Mouse (Mus musculus) left cerebral cortex, adult 11 months (tissue): ENCODE data around the gene Commd8.
"Not testable (repeated sequence)": the region's sequence is repeated elsewhere in the genome, so short reads cannot be mapped to it uniquely, and the experiment has no call there.

Source experiments
- DNase-seq: peaks from one replicate; pipeline ENCODE4 v3.0.0; 2022; ENCODE audit warnings: low spot score

Commd8 gene

DNA sequence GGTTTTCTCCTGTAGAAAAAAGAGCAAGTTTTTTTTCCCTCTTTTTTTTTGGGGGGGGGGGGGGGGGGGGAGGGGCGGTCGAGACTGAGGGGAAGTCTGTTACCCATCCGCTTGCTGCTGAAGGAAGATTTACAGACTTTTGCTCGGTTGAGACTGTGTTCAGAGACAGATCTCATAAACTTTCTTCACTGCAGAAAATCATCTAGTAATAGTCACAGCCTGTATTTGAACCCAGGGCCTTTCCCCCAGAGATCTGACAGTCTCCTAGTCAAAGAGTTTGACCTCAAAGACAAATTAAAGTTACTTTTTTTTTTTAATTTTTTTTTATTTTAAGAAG lies 264 bp upstream of the Commd8 start:
- DNase-seq, result no peak

DNA sequence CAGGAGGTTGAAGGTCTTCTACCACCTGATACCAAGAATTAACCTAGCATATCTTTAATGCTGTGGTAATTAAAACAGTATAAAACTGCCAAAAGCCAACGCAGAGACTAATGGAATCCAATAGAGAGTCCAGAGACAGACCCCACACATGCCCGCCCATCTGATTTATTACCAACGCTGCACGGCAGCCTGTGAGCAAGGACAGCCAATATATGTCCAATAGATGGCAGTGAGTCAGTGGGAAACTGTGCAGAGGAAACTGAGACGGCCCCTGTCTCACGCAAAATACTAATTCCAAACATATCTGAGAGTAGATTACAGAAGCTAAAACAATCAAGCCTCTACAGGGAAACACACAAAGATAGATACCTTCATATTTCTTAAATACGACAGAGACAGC lies 3.6 kb downstream of the Commd8 start:
- no peak for DNase-seq

DNA sequence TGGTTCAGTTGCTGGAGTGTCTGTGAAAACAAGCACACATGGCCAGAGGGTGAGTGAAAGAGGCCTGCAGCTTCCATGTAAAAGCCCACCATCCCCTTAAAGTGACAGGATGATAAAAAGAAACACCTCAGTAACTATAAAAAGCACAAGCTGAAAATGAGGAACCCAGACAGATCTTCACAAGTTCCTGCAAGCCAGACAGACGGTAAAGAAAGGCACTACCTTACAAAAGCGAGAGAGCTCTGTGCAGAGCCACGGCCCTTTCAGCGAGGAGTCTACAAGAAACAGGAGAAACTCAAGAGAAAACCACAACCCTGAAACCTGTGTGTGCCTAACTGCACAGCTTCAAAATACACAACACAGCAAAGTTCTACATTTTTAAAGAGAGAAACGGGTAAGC lies 5.1 kb downstream of the Commd8 start:
- no peak for DNase-seq

DNA sequence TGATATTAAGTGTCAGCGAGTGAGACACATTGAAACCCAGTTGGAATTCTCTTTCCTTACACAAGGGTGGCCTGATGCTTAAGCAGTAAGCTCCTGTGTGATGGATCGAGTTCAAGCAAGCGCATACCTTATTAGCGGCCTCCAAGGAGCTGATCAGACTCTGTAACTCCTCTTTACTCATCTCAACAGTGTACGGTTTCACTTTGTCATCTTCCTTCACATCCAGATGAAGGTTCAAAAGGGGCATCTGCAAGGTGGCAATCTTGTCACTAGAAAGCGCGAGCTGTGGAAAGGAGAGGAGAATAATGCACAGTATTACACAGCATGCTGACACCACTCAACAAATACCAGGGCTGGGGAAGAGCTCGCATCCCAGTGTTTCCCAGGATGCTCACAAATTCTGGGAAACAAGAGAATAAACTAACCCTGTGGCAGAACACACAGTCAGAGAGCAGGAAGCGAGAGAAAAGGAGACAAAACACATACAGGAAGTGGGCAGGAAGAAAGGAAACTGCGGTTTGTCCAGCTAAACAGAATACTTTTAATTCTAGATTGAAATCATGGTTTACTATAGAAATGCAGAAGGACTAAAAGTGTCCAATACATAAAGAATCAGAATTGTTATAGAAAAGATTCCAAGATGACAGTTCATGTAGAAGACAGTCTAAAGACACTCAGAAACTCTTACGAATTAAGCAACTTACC lies 7.1 kb downstream of the Commd8 start:
- no peak for DNase-seq

DNA sequence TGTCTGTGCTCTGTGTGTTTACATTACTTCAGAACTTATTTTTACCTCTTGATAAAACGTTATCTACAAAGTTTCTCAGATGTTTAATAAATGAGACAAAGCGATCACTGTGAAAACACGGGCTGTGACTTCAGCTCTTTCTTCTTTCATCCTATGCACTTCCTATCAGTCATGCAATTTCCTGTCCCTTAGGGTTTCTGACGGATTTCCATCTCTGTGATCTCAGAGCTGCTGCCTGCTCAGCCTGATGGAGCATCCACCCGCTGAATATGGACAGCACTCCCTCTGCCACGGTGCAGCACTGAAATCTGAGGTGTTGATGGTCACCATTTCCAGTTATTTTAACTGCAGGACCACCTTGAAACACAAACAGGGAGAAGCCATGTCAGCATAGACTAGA lies 8.5 kb downstream of the Commd8 start:
- no peak for DNase-seq

DNA sequence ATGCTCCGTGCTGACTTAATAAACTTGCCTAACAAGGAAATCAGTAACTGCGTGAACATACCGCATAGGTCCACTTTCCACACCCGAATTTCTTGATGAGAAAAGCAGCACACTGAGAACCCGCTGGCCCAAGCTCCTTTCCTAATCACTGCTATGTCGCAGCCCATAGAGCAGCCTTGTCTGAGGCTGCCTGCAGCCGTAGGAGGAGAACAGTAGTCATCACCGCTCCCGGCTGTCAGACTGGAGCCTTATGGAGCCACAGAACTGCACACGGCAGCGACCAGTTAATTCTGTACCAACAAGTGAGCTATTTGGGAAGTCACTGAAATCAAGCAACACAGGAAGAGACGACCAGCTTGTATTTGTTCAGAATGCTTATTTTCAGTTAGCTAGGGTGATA lies 9.3 kb downstream of the Commd8 start:
- no peak for DNase-seq

DNA sequence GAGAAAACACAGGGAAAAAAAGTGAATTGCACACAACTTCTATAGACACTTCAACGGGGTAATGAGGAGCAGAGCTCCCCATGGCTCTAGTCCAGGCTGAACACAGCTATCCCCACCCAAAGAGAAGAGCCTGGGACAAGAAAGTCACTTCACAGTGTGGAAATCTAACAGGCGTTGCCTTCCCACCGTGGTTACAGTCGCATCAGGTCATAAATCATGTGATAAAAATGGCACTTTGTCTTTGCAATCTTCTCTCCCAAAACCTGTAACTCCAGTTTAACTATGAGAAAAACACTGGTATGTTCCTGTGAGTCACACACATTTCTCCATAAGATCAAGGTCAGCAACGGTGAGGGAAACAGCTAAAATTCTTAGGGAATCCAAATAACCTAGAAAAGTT lies 11.4 kb downstream of the Commd8 start:
- no peak for DNase-seq

DNA sequence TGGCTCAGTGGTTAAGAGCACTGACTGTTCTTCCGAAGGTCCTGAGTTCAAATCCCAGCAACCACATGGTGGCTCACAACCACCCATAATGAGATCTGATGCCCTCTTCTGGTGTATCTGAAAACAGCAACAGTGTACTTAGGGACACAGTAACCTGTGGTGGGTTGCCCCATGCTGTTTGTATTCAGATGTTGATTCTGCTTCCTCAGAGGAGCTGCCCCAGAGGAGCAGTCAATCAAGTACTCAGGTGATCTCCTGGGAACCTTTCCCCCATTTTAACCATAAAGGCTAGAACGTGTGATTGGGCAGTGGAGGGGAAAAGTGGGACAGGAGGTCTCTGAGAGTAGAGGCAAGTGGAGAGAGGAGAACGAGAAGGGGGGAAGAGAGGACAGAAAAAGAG lies 12.3 kb downstream of the Commd8 start:
- DNase-seq, result not testable (repeated sequence)

DNA sequence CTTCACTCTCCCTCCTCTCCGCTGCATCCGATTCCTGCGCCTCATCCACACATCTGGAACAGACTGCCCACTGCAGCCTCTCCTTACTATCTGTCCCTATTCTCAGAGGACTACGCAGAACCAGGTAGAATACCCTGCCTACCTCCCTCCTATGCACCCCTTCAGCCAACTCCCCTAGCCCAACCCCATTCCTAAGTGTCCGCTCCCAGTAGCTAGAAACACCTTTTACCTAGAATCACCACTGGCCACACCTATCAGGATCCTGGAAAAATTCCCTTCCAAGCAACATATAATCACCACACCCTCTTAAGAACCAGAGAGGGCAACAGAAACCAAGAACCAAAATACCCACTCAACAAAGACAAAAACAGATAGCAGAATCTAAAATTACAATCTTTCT lies 17.1 kb downstream of the Commd8 start:
- no peak for DNase-seq

DNA sequence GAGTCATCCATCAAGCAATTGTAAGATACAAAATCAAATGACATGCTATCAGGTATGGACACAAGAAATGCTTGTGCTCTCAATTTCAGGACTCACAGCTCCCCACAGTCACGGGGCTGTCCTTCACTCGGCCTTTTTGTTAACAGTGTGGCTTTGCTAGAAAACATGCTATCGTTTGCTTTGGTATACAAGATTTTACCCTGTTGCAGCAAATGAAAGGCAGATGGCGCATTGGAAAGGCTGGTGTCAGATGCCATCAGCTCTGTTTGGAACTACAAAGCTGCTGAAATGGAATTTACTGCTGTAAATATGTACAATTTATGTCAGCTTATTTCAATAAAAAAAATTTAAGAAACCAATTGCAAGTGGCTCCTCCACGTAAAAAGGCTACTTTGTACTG lies 19.3 kb downstream of the Commd8 start:
- no peak for DNase-seq

DNA sequence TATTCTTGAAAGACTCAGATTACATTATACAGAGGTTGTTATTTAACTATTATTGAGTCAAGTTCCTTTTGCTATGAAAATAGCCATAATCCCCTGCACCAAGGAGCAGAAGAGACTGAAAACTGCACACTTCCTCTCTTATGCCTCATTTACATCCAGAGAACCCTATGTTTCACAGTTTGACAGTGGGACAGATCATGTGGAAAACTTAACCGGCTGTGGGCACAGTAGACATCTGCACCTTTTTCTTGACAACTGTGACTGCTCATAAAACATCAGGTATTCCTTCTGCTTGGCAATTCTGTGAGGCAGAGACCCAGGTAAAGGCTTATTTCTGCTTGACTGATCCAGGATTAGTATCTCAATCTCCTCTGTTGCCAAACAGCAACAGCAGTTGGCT lies 28.4 kb downstream of the Commd8 start:
- no peak for DNase-seq

DNA sequence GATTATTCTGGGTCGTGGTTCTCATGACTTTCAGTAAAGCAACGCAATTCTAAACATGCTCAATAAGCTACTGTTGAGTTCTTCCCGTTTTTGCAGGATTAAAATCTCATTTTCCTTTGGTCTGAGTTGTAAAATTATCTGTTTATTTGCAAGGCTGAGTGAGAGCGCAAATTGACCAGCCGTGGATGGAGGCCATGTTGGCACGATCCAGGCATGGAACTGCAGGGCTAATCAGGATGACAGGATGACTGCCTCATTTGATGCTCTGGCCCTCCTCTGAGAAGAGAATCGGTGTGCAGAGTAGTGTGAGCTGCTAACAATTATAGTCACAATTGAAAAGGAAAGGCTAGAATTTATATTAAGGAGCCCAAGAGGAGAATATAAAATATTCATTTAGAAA lies 29.7 kb downstream of the Commd8 start:
- no peak for DNase-seq

DNA sequence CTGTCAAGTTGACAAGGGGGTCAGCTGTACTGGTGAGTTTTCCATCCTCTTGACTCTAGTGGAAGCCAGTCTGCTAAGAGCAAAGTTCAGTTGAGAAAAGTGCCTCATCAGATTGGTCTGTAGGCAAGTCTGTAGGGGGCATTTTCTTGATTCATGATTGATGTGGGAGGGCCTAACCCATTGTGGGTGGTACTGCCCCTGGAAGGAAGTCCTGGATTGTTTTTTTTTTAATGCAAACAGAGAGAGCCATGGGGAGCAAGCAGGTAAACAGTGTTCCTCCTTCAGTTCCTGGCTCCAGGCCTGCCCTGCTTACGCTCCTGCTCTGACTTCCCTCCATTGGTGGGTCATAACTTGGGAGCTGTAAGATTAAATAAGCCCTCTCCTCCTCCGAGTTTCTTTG lies 34.1 kb downstream of the Commd8 start:
- DNase-seq, result no peak

DNA sequence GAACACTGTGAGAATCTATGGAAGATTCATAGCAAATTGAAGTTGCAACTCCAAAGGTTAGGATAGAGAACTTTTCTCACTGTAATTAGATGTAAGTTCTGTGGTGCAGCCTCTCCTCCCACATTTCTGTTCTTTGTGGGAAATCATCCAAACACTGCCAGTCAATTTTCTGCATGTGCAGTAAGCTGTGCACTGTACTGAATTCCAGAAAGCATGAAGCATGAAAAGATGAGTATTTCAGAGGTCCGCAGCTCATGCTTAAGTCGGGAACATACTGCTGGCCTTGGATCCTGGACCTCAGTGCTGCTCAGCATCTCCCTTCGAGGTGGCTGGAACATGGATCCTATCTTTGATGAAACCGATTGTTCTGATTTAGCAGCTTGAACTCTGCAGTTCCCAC lies 41.3 kb downstream of the Commd8 start:
- no peak for DNase-seq

DNA sequence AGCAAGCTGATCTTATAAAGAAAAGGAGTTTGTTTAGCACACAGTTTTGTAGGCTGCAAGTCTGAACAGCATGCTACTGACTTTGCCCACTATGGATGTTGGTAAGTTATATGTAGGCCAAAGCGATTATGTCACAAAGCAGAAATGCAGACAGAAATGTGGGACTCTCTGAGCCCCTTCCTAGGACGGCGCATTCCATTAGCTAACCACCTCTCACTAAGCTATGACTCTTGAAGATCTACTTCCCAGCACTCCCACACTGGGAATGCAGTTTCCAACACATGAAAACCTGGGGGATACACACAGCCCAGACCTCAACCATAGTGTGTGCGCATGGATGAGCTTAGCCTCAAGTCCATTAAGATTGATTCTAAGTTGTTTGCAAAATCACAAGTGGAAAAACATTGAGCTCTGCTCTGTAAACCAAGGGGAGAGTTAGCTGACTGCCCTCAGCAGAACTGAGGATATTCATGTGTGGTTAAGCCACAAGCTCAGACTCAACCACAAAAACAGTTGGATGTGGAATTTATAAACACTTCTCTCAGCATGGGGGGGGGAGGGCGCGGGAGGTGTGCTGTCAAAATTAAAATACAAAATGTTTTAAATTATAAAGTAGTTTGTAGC lies 45.5 kb downstream of the Commd8 start:
- no peak for DNase-seq
